Mouse (Mus musculus) midbrain, embryonic 13.5 days (tissue): ENCODE data around the gene Hist2h2ab. TPM values are rescaled to one million over a fixed set of nuclear protein-coding genes. Genes with fewer than 3 reads are reported as not detected.
"Not testable (repeated sequence)": the region's sequence is repeated elsewhere in the genome, so short reads cannot be mapped to it uniquely, and the experiment has no call there.

Experiments
- ATAC-seq: fragments of 200-750 bp; cut with Nextera tagmentation; 2 replicates; pipeline ENCODE4 v1.8.0; 2017; ENCODE audit warnings: mild to moderate bottlenecking, moderate TSS enrichment, moderate library complexity
- H3K27ac ChIP-seq: fragments of 300-500 bp; sonication (generic); 2 replicates; pipeline ENCODE4 v1.5.1; 2015; ENCODE audit warnings: inconsistent platforms, mild to moderate bottlenecking, moderate library complexity
- H3K27me3 ChIP-seq: fragments of 300-500 bp; sonication (generic); 2 replicates; pipeline ENCODE4 v1.6.1; 2015; ENCODE audit warnings: mild to moderate bottlenecking, inconsistent platforms
- H3K36me3 ChIP-seq: fragments of 300-500 bp; sonication (generic); 2 replicates; pipeline ENCODE4 v1.6.1; 2015; ENCODE audit warnings: mild to moderate bottlenecking, inconsistent platforms
- H3K4me1 ChIP-seq: fragments of 300-500 bp; sonication (generic); replicated peaks from 2 replicates; pipeline ENCODE4 v1.6.1; 2015; ENCODE audit warnings: inconsistent platforms
- H3K4me2 ChIP-seq: fragments of 300-500 bp; sonication (generic); replicated peaks from 2 replicates; pipeline ENCODE4 v1.6.1; 2015; ENCODE audit warnings: moderate library complexity, mild to moderate bottlenecking, inconsistent platforms
- H3K4me3 ChIP-seq: fragments of 300-500 bp; sonication (generic); replicated peaks from 2 replicates; pipeline ENCODE4 v1.5.1; 2015; ENCODE audit warnings: mild to moderate bottlenecking, inconsistent platforms
- H3K9ac ChIP-seq: fragments of 300-500 bp; sonication (generic); replicated peaks from 2 replicates; pipeline ENCODE4 v1.6.1; 2015; ENCODE audit warnings: mild to moderate bottlenecking, inconsistent platforms
- H3K9me3 ChIP-seq: fragments of 300-500 bp; sonication (generic); 2 replicates; pipeline ENCODE4 v1.6.1; 2016; ENCODE audit warnings: mild to moderate bottlenecking, inconsistent platforms
- WGBS: fragments of 180-500 bp; shearing (Covaris S2); methylation state at CpG from one replicate; pipeline ENCODE4 v1.1.7; 2015; 5-methylcytosine and 5-hydroxymethylcytosine counted together
- polyA plus RNA-seq: library from polyadenylated mRNA; unstranded; fragments of >200 nt; fragmentation: Nextera tagmentation; extraction: Ambion mirVana; gene quantifications from 2 replicates; pipeline ENCODE4 v1.2.1, GENCODE M21; 2015

Gene Hist2h2ab
- polyA plus RNA-seq, 1 experiment from 2014 or later = not detected

- ATAC-seq = no peak
- no peaks in the 10 kb centered on the region for H3K36me3 ChIP-seq
- 74% methylated on average over 9 of the region's 9 CpGs for WGBS
- H3K27ac ChIP-seq = peak overlapping the region; percentile 83
- no peaks in the 10 kb centered on the region for H3K27me3 ChIP-seq
- no peaks in the 10 kb centered on the region for H3K9me3 ChIP-seq
- peaks cover 35% of the 10 kb centered on the region for H3K4me1 ChIP-seq
- H3K4me2 ChIP-seq = peak overlapping the region; percentile 44
- H3K9ac ChIP-seq = peak overlapping the region; percentile 55
- peak overlapping the region; percentile 22 for H3K4me3 ChIP-seq
These were observed 21.1 kb downstream of the Hist2h2ab start for GRCm38 (mm10) chr3:96240799-96241197.

GRCm38 (mm10) chr3:96243921-96244572 lies 24.4 kb downstream of the Hist2h2ab start:
- Histone ChIP-seq H3K27me3 (no peaks in the 10 kb centered on the region), H3K36me3 (no peaks in the 10 kb centered on the region), H3K27ac (peak overlapping the region; percentile 94), H3K4me1 (peaks cover 38% of the 10 kb centered on the region), H3K4me2 (peak overlapping the region; percentile 63), H3K9me3 (no peaks in the 10 kb centered on the region), H3K9ac (no peak overlapping the region), H3K4me3 (peak overlapping the region; percentile 42; the same call in 1 of the 2 replicates)
- no peak for ATAC-seq
- 88% methylated on average over 7 of the region's 7 CpGs for WGBS

GRCm38 (mm10) chr3:96245003-96245886 lies 25.6 kb downstream of the Hist2h2ab start, which contains the start of gene Hist2h2aa1:
Gene Hist2h2aa1, plus strand, starts transcription at chr3:96245497.
- H3K4me3 ChIP-seq = peak within 1 kb of the TSS; percentile 42
- H3K36me3 ChIP-seq, H3K27me3 ChIP-seq, H3K9me3 ChIP-seq: not testable (repeated sequence)
- ATAC-seq = peak; percentile 87
- H3K9ac ChIP-seq = peak within 1 kb of the TSS; percentile 68
- peak within 1 kb of the TSS; percentile 94 for H3K27ac ChIP-seq
- H3K4me2 ChIP-seq = peak within 1 kb of the TSS; percentile 63
- peaks cover 38% of the 10 kb centered on the region for H3K4me1 ChIP-seq
- WGBS = 0% methylated on average over 28 of the region's 88 CpGs

GRCm38 (mm10) chr3:96246018-96246417 lies 26.4 kb downstream of the Hist2h2ab start:
- H3K9ac ChIP-seq = peak overlapping the region; percentile 59
- H3K4me2 ChIP-seq = peak overlapping the region; percentile 50
- H3K27me3 ChIP-seq, ATAC-seq, H3K36me3 ChIP-seq, H3K9me3 ChIP-seq: not testable (repeated sequence)
- H3K4me3 ChIP-seq = peak overlapping the region; percentile 39
- H3K27ac ChIP-seq = peak overlapping the region; percentile 68; the same call in 1 of the 2 replicates
- peaks cover 33% of the 10 kb centered on the region for H3K4me1 ChIP-seq
- 0% methylated on average over 10 of the region's 21 CpGs for WGBS

- peaks cover 32% of the 10 kb centered on the region for H3K4me1 ChIP-seq
- peak within 1 kb of the TSS; percentile 39 for H3K4me3 ChIP-seq
- H3K27me3 ChIP-seq, H3K36me3 ChIP-seq, H3K9me3 ChIP-seq: not testable (repeated sequence)
- peak within 1 kb of the TSS; percentile 61 for H3K9ac ChIP-seq
- H3K4me2 ChIP-seq = peak within 1 kb of the TSS; percentile 54
- peak within 1 kb of the TSS; percentile 68; the same call in 1 of the 2 replicates for H3K27ac ChIP-seq
- ATAC-seq = peak; percentile 92
- 0% methylated on average over 16 of the region's 47 CpGs for WGBS
These were observed 26.8 kb downstream of the Hist2h2ab start, which contains the start of gene Hist2h3c1 for GRCm38 (mm10) chr3:96246427-96246856. Gene Hist2h3c1, plus strand, starts transcription at chr3:96246685.

GRCm38 (mm10) chr3:96247356-96248140 lies 27.9 kb downstream of the Hist2h2ab start:
- H3K9me3 ChIP-seq = no peaks in the 10 kb centered on the region
- peak overlapping the region; percentile 38 for H3K4me3 ChIP-seq
- 0 out of 2 replicates have a peak overlapping the region, but pooled peaks have one; percentile 19 for H3K27ac ChIP-seq
- peak overlapping the region; percentile 61 for H3K9ac ChIP-seq
- whole genome bisulfite sequencing = 2% methylated on average over 11 of the region's 11 CpGs
- no peaks in the 10 kb centered on the region for H3K27me3 ChIP-seq
- ATAC-seq = no peak
- H3K4me1 ChIP-seq = peaks cover 32% of the 10 kb centered on the region
- no peaks in the 10 kb centered on the region for H3K36me3 ChIP-seq
- peak overlapping the region; percentile 54 for H3K4me2 ChIP-seq

GRCm38 (mm10) chr3:96248141-96249033 lies 28.7 kb downstream of the Hist2h2ab start:
- H3K4me2 ChIP-seq = peak overlapping the region; percentile 54
- no peak for ATAC-seq
- no peak overlapping the region for H3K27ac ChIP-seq
- peaks cover 32% of the 10 kb centered on the region for H3K4me1 ChIP-seq
- WGBS = 43% methylated on average over 6 of the region's 6 CpGs
- H3K9me3 ChIP-seq = no peaks in the 10 kb centered on the region
- H3K27me3 ChIP-seq = no peaks in the 10 kb centered on the region
- H3K4me3 ChIP-seq = peak overlapping the region; percentile 38
- no peaks in the 10 kb centered on the region for H3K36me3 ChIP-seq
- H3K9ac ChIP-seq = peak overlapping the region; percentile 61

- WGBS = 58% methylated on average over 4 of the region's 4 CpGs
- Histone ChIP-seq H3K36me3 (no peaks in the 10 kb centered on the region), H3K4me2 (peak overlapping the region; percentile 54), H3K9me3 (no peaks in the 10 kb centered on the region), H3K4me1 (peaks cover 30% of the 10 kb centered on the region), H3K9ac (no peak overlapping the region; the same call in 1 of the 2 replicates), H3K27me3 (no peaks in the 10 kb centered on the region), H3K27ac (no peak overlapping the region), H3K4me3 (0 out of 2 replicates have a peak overlapping the region, but pooled peaks have one; percentile 38)
- no peak for ATAC-seq
These were observed 29.3 kb downstream of the Hist2h2ab start for GRCm38 (mm10) chr3:96249034-96249345.

- Histone ChIP-seq H3K9me3 (no peaks in the 10 kb centered on the region), H3K27ac (no peak overlapping the region), H3K9ac (no peak overlapping the region), H3K36me3 (no peaks in the 10 kb centered on the region), H3K4me1 (peaks cover 20% of the 10 kb centered on the region), H3K4me2 (no peak overlapping the region), H3K4me3 (no peak overlapping the region), H3K27me3 (no peaks in the 10 kb centered on the region)
- ATAC-seq = no peak
- WGBS = 90% methylated on average over 3 of the region's 3 CpGs
These were observed 31.2 kb downstream of the Hist2h2ab start for GRCm38 (mm10) chr3:96250890-96251289.

- Histone ChIP-seq H3K36me3 (no peaks in the 10 kb centered on the region), H3K27me3 (no peaks in the 10 kb centered on the region), H3K4me2 (no peak overlapping the region), H3K4me1 (peaks cover 20% of the 10 kb centered on the region), H3K4me3 (no peak overlapping the region), H3K9me3 (no peaks in the 10 kb centered on the region), H3K9ac (no peak overlapping the region), H3K27ac (no peak overlapping the region)
- no peak for ATAC-seq
- 91% methylated on average over 3 of the region's 3 CpGs for WGBS
These were observed 32.1 kb downstream of the Hist2h2ab start for GRCm38 (mm10) chr3:96251787-96252186.
